Comparison of ENCODE assay signal across 19 mouse cellular contexts in the genomic region with DNA sequence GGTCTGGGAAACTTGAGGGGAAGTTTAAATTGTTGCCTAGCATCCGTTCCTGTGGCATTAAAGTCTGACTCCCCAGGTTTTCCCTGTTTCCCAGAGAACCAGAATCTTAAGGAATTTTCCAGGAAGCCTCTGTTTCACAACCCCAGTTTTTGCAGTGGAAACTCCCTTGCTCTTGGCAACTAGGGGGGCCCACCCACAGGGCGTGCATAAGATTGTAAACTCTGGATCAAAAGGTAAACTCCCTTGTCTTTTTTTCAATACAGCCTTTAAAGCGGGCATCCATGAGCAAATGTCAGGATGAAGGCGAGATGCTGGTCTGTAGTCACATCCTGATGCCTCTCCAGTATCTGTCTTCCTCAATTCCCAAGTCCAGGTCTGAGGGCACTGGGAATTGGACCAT. TPM values are rescaled to one million over a fixed set of nuclear protein-coding genes. Genes with fewer than 3 reads are reported as not detected.
A peak's percentile ranks its signal among the peaks of the same experiment; 100 is the strongest.
DNase-seq lines count a peak whose midpoint lies in the region; ATAC-seq and TF ChIP-seq lines count a peak whose summit lies in the region.
"Had no signal": no experiment of that assay in that cellular context is flagged by ENCODE, and none has a peak within 500 bp of the region (broad histone marks: within the 10 kb centered on the region; RNA-seq: fewer than 3 reads in every experiment).

No protein-coding gene starts in this region.

- no peak for TF ChIP-seq CTCF in gastrocnemius, adult 2 months (IDR thresholded peaks at IDR 0.05)
- no peak for TF ChIP-seq CTCF in lung, postnatal 0 days (IDR thresholded peaks at IDR 0.05)

- no peaks in the 10 kb centered on the region for H3K4me1 ChIP-seq in lung, postnatal 0 days (ENCODE audit: insufficient read depth, low read depth, low read length)
- H3K4me1 ChIP-seq: embryonic facial prominence, embryonic 15.5 days; forebrain, embryonic 10.5 days; heart, embryonic 13.5 days; hindbrain, embryonic 15.5 days had no signal

- no peak overlapping the region for H3K4me2 ChIP-seq in lung, postnatal 0 days (replicated peaks; ENCODE audit: low read depth, low read length)
- H3K4me2 ChIP-seq: embryonic facial prominence, embryonic 15.5 days; heart, embryonic 13.5 days; hindbrain, embryonic 15.5 days had no signal

- peak; percentile 59 for DNase-seq in gastrocnemius, adult 2 months
- no peak for DNase-seq in gastrocnemius, postnatal 36 days
- peak; percentile 38 for DNase-seq in lung, postnatal 0 days (ENCODE audit: low spot score)
- DNase-seq in lung, postnatal 14 days, result no peak
- DNase-seq in urinary bladder, postnatal 36 days (ENCODE audit: low spot score in 2 of 2), result peak; percentile 52 to 59
- DNase-seq in urinary bladder, postnatal 25 days (ENCODE audit: low spot score), result no peak
- no peak for DNase-seq in T-cell, adult 2 months (ENCODE audit: low spot score)
- DNase-seq: cerebellum, adult 2 months; cerebellum, postnatal 10 days; embryo, embryonic 11 days; heart, postnatal 36 days had no signal

- no peaks in the 10 kb centered on the region for H3K27me3 ChIP-seq in lung, postnatal 0 days (replicated peaks; ENCODE audit: insufficient read depth, low read length)
- H3K27me3 ChIP-seq: embryonic facial prominence, embryonic 15.5 days; heart, embryonic 13.5 days; hindbrain, embryonic 15.5 days had no signal

- 68% methylated on average over 4 of the region's 4 CpGs for WGBS in lung, postnatal 0 days

- no peak for ATAC-seq in lung, postnatal 0 days
- ATAC-seq: forebrain, embryonic 14.5 days; intestine, embryonic 16.5 days had no signal

- H3K9me3 ChIP-seq in lung, postnatal 0 days (ENCODE audit: low read length), result no peaks in the 10 kb centered on the region
- H3K9me3 ChIP-seq: embryonic facial prominence, embryonic 15.5 days; forebrain, embryonic 10.5 days; heart, embryonic 13.5 days; hindbrain, embryonic 15.5 days had no signal

- no peak overlapping the region for H3K9ac ChIP-seq in lung, postnatal 0 days (replicated peaks; ENCODE audit: low read depth)
- H3K9ac ChIP-seq: embryonic facial prominence, embryonic 15.5 days; heart, embryonic 13.5 days; hindbrain, embryonic 15.5 days had no signal

- TF ChIP-seq EP300 in lung, postnatal 0 days (IDR thresholded peaks at IDR 0.05), result no peak

- no peaks in the 10 kb centered on the region for H3K36me3 ChIP-seq in lung, postnatal 0 days (ENCODE audit: insufficient read depth, low read length)
- H3K36me3 ChIP-seq: embryonic facial prominence, embryonic 15.5 days; forebrain, embryonic 10.5 days; heart, embryonic 13.5 days; hindbrain, embryonic 15.5 days had no signal

- H3K4me3 ChIP-seq in gastrocnemius, adult 2 months, result no peak overlapping the region
- H3K4me3 ChIP-seq in lung, postnatal 0 days (ENCODE audit: low read depth, low read length), result no peak overlapping the region
- H3K4me3 ChIP-seq: embryonic facial prominence, embryonic 15.5 days; erythroblast, embryonic 14.5 days; forebrain, embryonic 10.5 days; heart, embryonic 13.5 days; hindbrain, embryonic 15.5 days had no signal

- 0 out of 2 replicates have a peak overlapping the region, but pooled peaks have one; percentile 51 for H3K27ac ChIP-seq in gastrocnemius, adult 2 months
- H3K27ac ChIP-seq in lung, postnatal 0 days (ENCODE audit: low read length), result no peak overlapping the region
- H3K27ac ChIP-seq: embryonic facial prominence, embryonic 15.5 days; forebrain, embryonic 10.5 days; heart, embryonic 13.5 days; hindbrain, embryonic 15.5 days had no signal

- intact Hi-C loops in gastrocnemius, adult 2 months (cut with DNase I), result loop anchor here (10.0 kb wide), 1 partner anchor 263 kb away; a partner anchor contains a TSS
- intact Hi-C loops in gastrocnemius, postnatal 36 days (cut with DNase I), result loop anchor here (10.0 kb wide), 1 partner anchor 263 kb away; a partner anchor contains a TSS

RNA-seq across cellular contexts. Expression of a gene that starts 8.6 kb away (rescaled TPM):
- under 1 TPM; 0.28 to 0.61 TPM for total RNA-seq in gastrocnemius, adult 2 months (2021)
- under 1 TPM; 0.46 to 0.59 TPM for total RNA-seq in gastrocnemius, postnatal 36 days (2021)
- 1.5 and 2.2 TPM in 2 replicates for polyA plus RNA-seq in lung, postnatal 0 days (2015; fragmentation: Nextera tagmentation; extraction: Ambion mirVana)
- polyA plus RNA-seq: erythroblast, embryonic 14.5 days had no signal

RNA-seq across cellular contexts. Expression of a gene that starts 10.7 kb away (rescaled TPM):
- total RNA-seq in gastrocnemius, adult 2 months (2021), result 10 to 100 TPM in 1 of 2 experiments, 1 to 10 TPM in 1; 7.4 to 10.5 TPM
- 1 to 10 TPM; 7.3 to 8.3 TPM for total RNA-seq in gastrocnemius, postnatal 36 days (2021)
- polyA plus RNA-seq in lung, postnatal 0 days (2015; fragmentation: Nextera tagmentation; extraction: Ambion mirVana), result 23.2 and 24.7 TPM in 2 replicates

RNA-seq across cellular contexts. Expression of a gene that starts 36.9 kb away (rescaled TPM):
- under 1 TPM; 0.36 to 0.64 TPM for total RNA-seq in gastrocnemius, adult 2 months (2021)
- total RNA-seq in gastrocnemius, postnatal 36 days (2021), result 1 to 10 TPM in 1 of 2 experiments, under 1 TPM in 1; 0.66 to 1.0 TPM
- polyA plus RNA-seq in lung, postnatal 0 days (2015; fragmentation: Nextera tagmentation; extraction: Ambion mirVana), result 0.31 and 0.88 TPM in 2 replicates

RNA-seq across cellular contexts. Expression of a gene that starts 40.7 kb away (rescaled TPM):
- 10 to 100 TPM; 19.8 to 21.9 TPM for total RNA-seq in gastrocnemius, adult 2 months (2021)
- 10 to 100 TPM; 17.5 TPM for total RNA-seq in gastrocnemius, postnatal 36 days (2021)
- 18.7 and 18.8 TPM in 2 replicates for polyA plus RNA-seq in lung, postnatal 0 days (2015; fragmentation: Nextera tagmentation; extraction: Ambion mirVana)
- total RNA-seq: common myeloid progenitor, adult 5-6 weeks had no signal
- polyA plus RNA-seq: erythroblast, embryonic 14.5 days had no signal

Comparison
In these comparisons a context has a peak if more than half of its experiments do, and no peak if none do; other contexts are left out.
1. DNase-seq: peak in gastrocnemius, adult 2 months (single experiment), lung, postnatal 0 days (single experiment) and urinary bladder, postnatal 36 days (2 of 2); none in gastrocnemius, postnatal 36 days (0 of 2), lung, postnatal 14 days (single experiment), urinary bladder, postnatal 25 days (single experiment) and T-cell, adult 2 months (single experiment).